Mouse (Mus musculus): ENCODE measurements around the gene Gm45808. TPM values are rescaled to one million over a fixed set of nuclear protein-coding genes. Genes with fewer than 3 reads are reported as not detected.

Gene Gm45808
- polyA plus RNA-seq, 1 experiment from 2014 or later: 0.15 TPM

GRCm38 (mm10) chr7:45494548-45494947 lies 7.9 kb upstream of the Gm45808 start:
- H3K4me1 ChIP-seq (ENCODE audit: insufficient read depth): peaks cover 19% of the 10 kb centered on the region
- TF ChIP-seq EP300 (IDR thresholded peaks at IDR 0.05; ENCODE audit: low read depth) (no peak), CTCF (IDR thresholded peaks at IDR 0.05; ENCODE audit: low read depth) (no peak)
- H3K9me3 ChIP-seq (ENCODE audit: low read length): no peaks in the 10 kb centered on the region
- H3K36me3 ChIP-seq (replicated peaks; ENCODE audit: insufficient read depth, low read length): peaks cover 66% of the 10 kb centered on the region
- no peak overlapping the region for H3K4me2 ChIP-seq (ENCODE audit: low read depth, low read length)
- no peaks in the 10 kb centered on the region for H3K27me3 ChIP-seq (ENCODE audit: insufficient read depth, low read length)
- DNase-seq (no peak), ATAC-seq (no peak)
- no peak overlapping the region for H3K9ac ChIP-seq (replicated peaks)
- H3K27ac ChIP-seq (ENCODE audit: low read depth): no peak overlapping the region
- H3K4me3 ChIP-seq (ENCODE audit: low read depth, low read length): no peak overlapping the region
- WGBS (ENCODE audit: insufficient replicate concordance): 83% methylated on average over 9 of the region's 9 CpGs

- Histone ChIP-seq H3K4me3 (ENCODE audit: low read depth, low read length) (no peak overlapping the region), H3K27me3 (ENCODE audit: insufficient read depth, low read length) (no peaks in the 10 kb centered on the region), H3K4me1 (ENCODE audit: insufficient read depth) (peaks cover 31% of the 10 kb centered on the region), H3K9ac (replicated peaks) (no peak overlapping the region), H3K4me2 (ENCODE audit: low read depth, low read length) (no peak overlapping the region), H3K36me3 (replicated peaks; ENCODE audit: insufficient read depth, low read length) (peaks cover 50% of the 10 kb centered on the region), H3K9me3 (ENCODE audit: low read length) (no peaks in the 10 kb centered on the region), H3K27ac (ENCODE audit: low read depth) (peak overlapping the region; percentile 58; the same call in 1 of the 2 replicates)
- no peak for TF ChIP-seq CTCF (IDR thresholded peaks at IDR 0.05; ENCODE audit: low read depth)
- TF ChIP-seq EP300 (IDR thresholded peaks at IDR 0.05; ENCODE audit: low read depth): no peak
- ATAC-seq (peak; percentile 66), DNase-seq (no peak)
- WGBS (ENCODE audit: insufficient replicate concordance): 88% methylated on average over 5 of the region's 5 CpGs
Measured at GRCm38 (mm10) chr7:45492951-45493350, 6.3 kb upstream of the Gm45808 start.

GRCm38 (mm10) chr7:45492225-45492844 lies 5.7 kb upstream of the Gm45808 start:
- no peak overlapping the region for H3K9ac ChIP-seq (replicated peaks)
- WGBS (ENCODE audit: insufficient replicate concordance): 90% methylated on average over 8 of the region's 8 CpGs
- TF ChIP-seq EP300 (IDR thresholded peaks at IDR 0.05; ENCODE audit: low read depth): no peak
- no peak for TF ChIP-seq CTCF (IDR thresholded peaks at IDR 0.05; ENCODE audit: low read depth)
- H3K4me3 ChIP-seq (ENCODE audit: low read depth, low read length): no peak overlapping the region
- H3K4me1 ChIP-seq (ENCODE audit: insufficient read depth): peaks cover 34% of the 10 kb centered on the region
- ATAC-seq (no peak), DNase-seq (no peak)
- H3K27ac ChIP-seq (ENCODE audit: low read depth): peak overlapping the region; percentile 87; the same call in 1 of the 2 replicates
- no peaks in the 10 kb centered on the region for H3K9me3 ChIP-seq (ENCODE audit: low read length)
- H3K36me3 ChIP-seq (replicated peaks; ENCODE audit: insufficient read depth, low read length): peaks cover 44% of the 10 kb centered on the region
- no peaks in the 10 kb centered on the region for H3K27me3 ChIP-seq (ENCODE audit: insufficient read depth, low read length)
- H3K4me2 ChIP-seq (ENCODE audit: low read depth, low read length): no peak overlapping the region

- Histone ChIP-seq H3K27ac (ENCODE audit: low read depth) (peak overlapping the region; percentile 87), H3K9ac (replicated peaks) (no peak overlapping the region), H3K27me3 (ENCODE audit: insufficient read depth, low read length) (no peaks in the 10 kb centered on the region), H3K4me1 (ENCODE audit: insufficient read depth) (peaks cover 39% of the 10 kb centered on the region), H3K4me3 (ENCODE audit: low read depth, low read length) (no peak overlapping the region), H3K9me3 (ENCODE audit: low read length) (no peaks in the 10 kb centered on the region), H3K36me3 (replicated peaks; ENCODE audit: insufficient read depth, low read length) (peaks cover 37% of the 10 kb centered on the region), H3K4me2 (ENCODE audit: low read depth, low read length) (peak overlapping the region; percentile 42)
- TF ChIP-seq CTCF (IDR thresholded peaks at IDR 0.05; ENCODE audit: low read depth): no peak
- no peak for TF ChIP-seq EP300 (IDR thresholded peaks at IDR 0.05; ENCODE audit: low read depth)
- WGBS (ENCODE audit: insufficient replicate concordance): 13% methylated on average over 3 of the region's 3 CpGs
- ATAC-seq: peak; percentile 80
- peak; percentile 66 for DNase-seq
Measured at GRCm38 (mm10) chr7:45491264-45491663, 4.7 kb upstream of the Gm45808 start.

- Histone ChIP-seq H3K27ac (ENCODE audit: low read depth) (peak overlapping the region; percentile 87), H3K4me2 (ENCODE audit: low read depth, low read length) (peak overlapping the region; percentile 42), H3K9ac (replicated peaks) (no peak overlapping the region), H3K4me1 (ENCODE audit: insufficient read depth) (peaks cover 42% of the 10 kb centered on the region), H3K36me3 (replicated peaks; ENCODE audit: insufficient read depth, low read length) (peaks cover 34% of the 10 kb centered on the region), H3K4me3 (ENCODE audit: low read depth, low read length) (no peak overlapping the region), H3K27me3 (ENCODE audit: insufficient read depth, low read length) (no peaks in the 10 kb centered on the region), H3K9me3 (ENCODE audit: low read length) (no peaks in the 10 kb centered on the region)
- TF ChIP-seq EP300 (IDR thresholded peaks at IDR 0.05; ENCODE audit: low read depth) (no peak), CTCF (IDR thresholded peaks at IDR 0.05; ENCODE audit: low read depth) (0 out of 2 replicates have a peak, but pooled peaks have one; percentile 6)
- ATAC-seq (peak; percentile 40), DNase-seq (peak; percentile 41)
- WGBS (ENCODE audit: insufficient replicate concordance): 45% methylated on average over 9 of the region's 9 CpGs
Measured at GRCm38 (mm10) chr7:45490822-45491221, 4.2 kb upstream of the Gm45808 start.

GRCm38 (mm10) chr7:45489578-45489977 lies 3.0 kb upstream of the Gm45808 start:
- peaks cover 22% of the 10 kb centered on the region for H3K36me3 ChIP-seq (replicated peaks; ENCODE audit: insufficient read depth, low read length)
- H3K27ac ChIP-seq (ENCODE audit: low read depth): peak overlapping the region; percentile 87; the same call in 1 of the 2 replicates
- no peak overlapping the region for H3K4me2 ChIP-seq (ENCODE audit: low read depth, low read length)
- H3K9me3 ChIP-seq (ENCODE audit: low read length): no peaks in the 10 kb centered on the region
- no peak overlapping the region for H3K9ac ChIP-seq (replicated peaks)
- H3K4me3 ChIP-seq (ENCODE audit: low read depth, low read length): no peak overlapping the region
- TF ChIP-seq CTCF (IDR thresholded peaks at IDR 0.05; ENCODE audit: low read depth): no peak
- no peak for TF ChIP-seq EP300 (IDR thresholded peaks at IDR 0.05; ENCODE audit: low read depth)
- peaks cover 42% of the 10 kb centered on the region for H3K4me1 ChIP-seq (ENCODE audit: insufficient read depth)
- 67% methylated on average over 7 of the region's 7 CpGs for WGBS (ENCODE audit: insufficient replicate concordance)
- H3K27me3 ChIP-seq (ENCODE audit: insufficient read depth, low read length): no peaks in the 10 kb centered on the region
- ATAC-seq (no peak), DNase-seq (no peak)

Measured in liver, postnatal 0 days (tissue).